Mouse (Mus musculus): ENCODE data around the gene Glul.

DNA sequence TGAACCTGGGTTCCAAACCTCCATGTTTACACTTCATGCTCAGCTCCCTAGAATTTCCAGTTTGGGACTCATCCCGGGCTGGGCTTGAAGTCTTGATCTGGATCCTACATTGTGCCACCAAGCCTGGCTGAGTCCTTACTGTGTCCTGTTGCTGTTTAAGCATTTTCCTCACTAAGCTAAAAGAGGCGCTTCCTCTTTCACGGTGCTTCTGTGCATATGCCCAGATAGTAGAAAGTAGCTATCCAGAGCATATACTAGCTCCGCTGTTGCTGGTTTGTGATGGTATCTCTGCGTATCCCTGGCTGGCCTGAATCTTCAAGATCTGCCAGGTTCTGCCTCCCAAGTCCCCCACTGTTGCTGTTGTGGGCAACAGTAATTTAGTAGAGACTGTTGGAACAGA, 10.7 kb downstream of the Glul start:
- TF ChIP-seq POLR2A (IDR thresholded peaks at IDR 0.05; ENCODE audit: low read depth, low read length) (no peak), CTCF (IDR thresholded peaks at IDR 0.05; ENCODE audit: extremely low read depth, insufficient read length, insufficient replicate concordance, low read depth, low read length) (no peak)

Measured in small intestine, adult 2 months (tissue).